Mouse (Mus musculus): Measurements from ENCODE around the gene Slc30a7. TPM values are rescaled to one million over a fixed set of nuclear protein-coding genes. Genes with fewer than 3 reads are reported as not detected.

Slc30a7 gene
- polyA plus RNA-seq, 1 experiment from 2014 or later = 21.0 TPM

DNA sequence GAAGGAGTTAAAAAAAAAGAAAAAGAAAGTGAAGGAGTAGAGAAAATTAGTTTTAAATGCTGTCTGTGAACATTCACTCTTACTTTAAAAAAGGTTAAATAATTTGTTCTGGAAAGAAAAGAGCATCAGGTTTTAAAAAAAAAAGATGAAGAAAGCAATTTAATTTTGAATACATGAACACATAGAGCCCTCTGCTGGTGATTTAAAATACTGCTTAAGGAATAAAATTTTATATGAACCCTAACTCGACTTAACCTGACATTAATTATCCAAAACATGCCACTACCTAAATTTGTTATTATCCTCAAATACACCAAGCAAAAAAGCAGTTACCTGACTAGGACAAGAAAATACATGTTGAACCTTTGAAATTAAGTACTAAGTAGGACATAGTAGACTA lies 28.2 kb downstream of the Slc30a7 start:
- H3K9me3 ChIP-seq (replicated peaks) = no peaks in the 10 kb centered on the region
- DNase-seq (ENCODE audit: low spot score) = no peak
- no peaks in the 10 kb centered on the region for H3K27me3 ChIP-seq (ENCODE audit: low read depth, poor library complexity, severe bottlenecking)
- WGBS = 64% methylated on average over 1 of the region's 1 CpGs
- H3K4me1 ChIP-seq = no peaks in the 10 kb centered on the region
- no peak overlapping the region for H3K27ac ChIP-seq (replicated peaks)
- no peak overlapping the region for H3K4me3 ChIP-seq
- H3K36me3 ChIP-seq = peaks cover 80% of the 10 kb centered on the region

DNA sequence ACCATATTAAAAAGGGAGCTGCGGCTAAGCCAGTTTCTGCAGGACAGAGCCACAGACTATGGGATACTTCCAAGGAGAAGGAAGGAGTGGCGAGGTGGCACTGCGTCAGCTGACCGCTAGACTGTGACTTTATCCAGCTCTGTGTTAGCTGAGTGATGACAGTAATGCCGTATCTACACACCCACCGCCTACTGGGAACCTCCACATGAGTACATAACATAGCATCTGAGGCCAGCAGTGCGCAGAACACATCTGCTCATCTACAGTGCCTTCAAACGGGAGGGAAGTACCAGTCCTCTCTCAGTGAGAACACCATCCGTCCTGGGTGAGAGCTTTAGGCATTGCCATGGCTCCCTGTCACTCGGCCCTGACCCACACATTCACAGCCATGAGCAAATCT lies 32.2 kb downstream of the Slc30a7 start:
- H3K36me3 ChIP-seq = peaks cover 84% of the 10 kb centered on the region
- H3K27ac ChIP-seq (replicated peaks) = no peak overlapping the region
- H3K4me3 ChIP-seq = no peak overlapping the region
- H3K4me1 ChIP-seq = no peaks in the 10 kb centered on the region
- H3K27me3 ChIP-seq (ENCODE audit: low read depth, poor library complexity, severe bottlenecking) = no peaks in the 10 kb centered on the region
- H3K9me3 ChIP-seq (replicated peaks) = no peaks in the 10 kb centered on the region
- DNase-seq (ENCODE audit: low spot score) = no peak
- WGBS = 93% methylated on average over 10 of the region's 10 CpGs

DNA sequence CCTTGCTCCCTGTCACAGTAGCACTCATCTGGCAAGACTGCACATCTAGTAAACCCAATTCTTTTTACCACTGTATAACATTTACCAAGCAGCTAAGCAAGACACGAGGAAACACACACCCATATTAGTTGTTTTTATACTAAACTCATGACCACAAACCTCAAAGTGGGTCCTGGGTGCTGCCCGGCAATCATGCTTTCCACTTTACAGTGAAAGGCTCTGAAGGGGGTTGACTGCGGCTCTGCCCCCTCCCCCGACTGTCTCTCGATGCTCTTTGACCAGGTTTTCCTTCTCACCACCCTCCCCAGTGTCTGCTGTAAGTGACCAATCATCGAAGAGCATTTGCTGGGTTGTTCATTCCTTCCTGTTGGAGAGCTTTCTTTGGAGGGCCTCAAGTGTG lies 33.0 kb downstream of the Slc30a7 start:
- Histone ChIP-seq H3K4me3 (no peak overlapping the region), H3K9me3 (replicated peaks) (no peaks in the 10 kb centered on the region), H3K4me1 (no peaks in the 10 kb centered on the region), H3K27me3 (ENCODE audit: low read depth, poor library complexity, severe bottlenecking) (no peaks in the 10 kb centered on the region), H3K27ac (replicated peaks) (no peak overlapping the region), H3K36me3 (peaks cover 84% of the 10 kb centered on the region)
- WGBS = 90% methylated on average over 6 of the region's 6 CpGs
- DNase-seq (ENCODE audit: low spot score) = no peak

DNA sequence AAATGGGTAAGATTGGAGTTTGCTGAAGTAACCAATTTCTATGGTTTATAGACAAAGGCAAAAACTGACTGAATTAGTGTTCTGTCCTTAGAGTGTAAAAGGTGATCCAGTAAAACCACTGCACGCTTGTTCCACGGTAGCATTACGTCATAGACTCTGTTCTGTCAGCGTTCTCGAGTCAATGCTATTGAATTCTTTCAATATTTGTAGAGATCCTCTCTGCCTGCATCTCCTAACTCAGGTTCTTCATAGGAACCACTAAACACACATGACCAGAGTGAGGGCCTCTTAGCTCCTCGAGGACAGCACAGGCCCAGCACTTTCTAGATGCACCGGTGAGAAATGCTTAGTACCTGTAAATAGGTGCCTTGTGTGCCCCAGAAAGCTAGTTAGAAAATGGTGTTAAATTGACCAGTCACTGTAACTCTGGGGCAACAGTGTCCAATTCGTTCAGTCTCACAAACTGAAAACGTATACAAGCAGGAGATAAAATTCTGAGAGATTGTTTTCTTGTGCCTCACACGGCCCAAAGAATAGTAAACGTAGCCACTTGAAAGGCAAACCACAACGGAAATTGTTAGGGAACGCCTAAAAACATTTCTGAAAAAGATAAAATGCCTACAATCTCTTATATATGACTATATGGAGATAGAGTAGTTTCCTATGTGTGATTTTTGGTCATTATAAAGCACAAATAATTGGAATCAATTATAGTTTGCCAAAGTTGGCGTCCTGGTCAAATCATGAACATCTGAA lies 35.1 kb downstream of the Slc30a7 start:
- Histone ChIP-seq H3K4me3 (no peak overlapping the region), H3K9me3 (replicated peaks) (no peaks in the 10 kb centered on the region), H3K36me3 (peaks cover 72% of the 10 kb centered on the region), H3K4me1 (no peaks in the 10 kb centered on the region), H3K27me3 (ENCODE audit: low read depth, poor library complexity, severe bottlenecking) (no peaks in the 10 kb centered on the region), H3K27ac (replicated peaks) (no peak overlapping the region)
- WGBS = 93% methylated on average over 14 of the region's 14 CpGs
- DNase-seq (ENCODE audit: low spot score) = no peak

DNA sequence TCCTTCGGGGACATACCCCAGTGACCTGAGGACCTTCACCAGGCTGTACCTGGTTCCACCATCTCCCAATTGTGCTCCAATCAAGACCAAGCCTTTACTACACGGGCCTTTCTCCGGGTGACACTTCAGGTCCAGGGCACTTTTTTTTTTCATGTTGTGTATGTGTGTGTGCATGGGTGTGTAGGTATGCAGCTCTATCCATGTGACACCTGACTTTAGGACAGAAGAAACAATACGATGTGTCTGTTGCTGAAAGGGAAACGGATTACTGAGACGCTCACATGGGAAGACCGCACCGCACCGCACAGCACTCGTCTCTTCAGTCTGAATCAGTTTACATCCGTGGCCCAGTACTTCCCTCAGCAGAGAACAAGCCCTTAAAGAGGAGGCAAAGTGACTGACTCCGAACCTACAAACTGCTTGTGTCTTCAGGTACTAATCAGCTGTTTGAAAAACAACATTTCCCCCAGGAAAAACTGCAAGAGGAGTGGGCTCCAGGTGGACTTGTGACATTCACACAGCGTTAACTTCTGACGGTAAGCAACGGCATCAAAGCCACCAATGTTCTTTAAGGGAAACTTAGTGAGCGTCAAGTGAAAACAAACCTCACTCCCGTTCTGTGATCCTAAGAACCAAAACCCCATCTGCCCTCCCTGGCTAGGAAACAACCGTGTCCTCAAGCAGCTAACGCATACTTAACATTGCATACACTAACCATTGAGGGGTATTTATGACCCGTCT lies 36.0 kb downstream of the Slc30a7 start:
- Histone ChIP-seq H3K4me1 (no peaks in the 10 kb centered on the region), H3K9me3 (replicated peaks) (no peaks in the 10 kb centered on the region), H3K27me3 (ENCODE audit: low read depth, poor library complexity, severe bottlenecking) (no peaks in the 10 kb centered on the region), H3K4me3 (no peak overlapping the region), H3K36me3 (peaks cover 66% of the 10 kb centered on the region), H3K27ac (replicated peaks) (no peak overlapping the region)
- WGBS = 93% methylated on average over 20 of the region's 20 CpGs
- no peak for DNase-seq (ENCODE audit: low spot score)

DNA sequence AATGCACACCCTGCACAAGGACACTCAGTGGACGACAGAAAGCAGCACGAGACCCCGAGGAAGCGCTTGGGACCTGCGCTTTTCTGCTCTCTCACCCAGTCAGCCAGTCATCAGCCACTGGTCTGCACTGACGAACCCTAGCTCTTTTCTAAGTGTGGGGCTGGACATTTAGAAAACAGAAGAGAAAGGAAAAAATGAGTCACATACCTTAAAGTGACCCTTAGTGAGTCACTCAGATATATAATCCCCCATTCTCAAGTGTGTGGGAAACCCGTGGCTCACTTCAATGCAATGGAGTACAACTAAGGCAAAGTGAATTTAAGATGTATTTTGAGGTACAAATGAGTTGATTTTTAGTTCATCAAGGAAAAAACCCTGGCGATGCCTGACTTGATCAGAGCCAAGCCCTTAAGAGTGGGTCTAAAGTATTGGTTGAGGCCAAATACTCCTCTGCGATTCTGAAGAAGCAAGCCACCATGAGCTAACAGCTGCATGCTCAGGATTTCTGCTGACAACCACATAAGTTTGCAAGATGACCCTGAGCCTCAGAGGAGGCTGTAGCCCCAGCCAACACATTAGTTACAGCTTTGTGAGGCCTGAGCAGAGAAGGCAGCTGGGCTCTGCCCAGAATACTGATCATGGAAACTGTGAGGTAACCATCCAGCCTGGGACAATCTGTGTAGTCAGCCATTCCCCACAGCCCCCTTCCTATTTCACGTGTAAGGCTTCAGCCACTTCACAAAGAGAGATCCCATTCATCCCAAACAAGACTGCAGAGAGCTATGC lies 38.3 kb downstream of the Slc30a7 start:
- Histone ChIP-seq H3K4me1 (no peaks in the 10 kb centered on the region; the same call in 1 of the 2 replicates), H3K27me3 (ENCODE audit: low read depth, poor library complexity, severe bottlenecking) (no peaks in the 10 kb centered on the region), H3K4me3 (no peak overlapping the region), H3K27ac (replicated peaks) (no peak overlapping the region), H3K9me3 (replicated peaks) (no peaks in the 10 kb centered on the region), H3K36me3 (peaks cover 46% of the 10 kb centered on the region)
- DNase-seq (ENCODE audit: low spot score) = no peak
- 91% methylated on average over 10 of the region's 10 CpGs for WGBS

DNA sequence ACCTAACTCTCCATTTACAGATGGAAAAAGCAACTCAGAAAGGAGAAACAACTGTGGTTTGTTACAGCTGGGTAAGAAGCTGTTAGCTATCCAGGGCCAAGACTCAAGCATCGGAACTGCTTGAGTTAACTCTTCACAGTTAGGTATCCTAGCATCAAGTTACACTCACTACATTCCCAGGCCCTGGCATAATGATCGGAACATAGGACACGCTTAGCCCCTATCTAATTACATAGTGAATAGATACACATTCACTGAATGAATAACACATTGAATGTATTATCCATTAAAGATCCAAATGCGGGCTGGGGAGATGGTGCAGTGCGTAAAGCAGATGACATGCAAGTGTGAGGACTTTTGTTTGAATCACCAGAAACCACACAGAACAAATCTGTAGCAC lies 43.1 kb downstream of the Slc30a7 start:
- 90% methylated on average over 5 of the region's 5 CpGs for WGBS
- Histone ChIP-seq H3K27me3 (ENCODE audit: low read depth, poor library complexity, severe bottlenecking) (no peaks in the 10 kb centered on the region), H3K36me3 (peaks cover 17% of the 10 kb centered on the region), H3K9me3 (replicated peaks) (no peaks in the 10 kb centered on the region), H3K4me3 (no peak overlapping the region), H3K4me1 (no peaks in the 10 kb centered on the region; the same call in 1 of the 2 replicates), H3K27ac (replicated peaks) (no peak overlapping the region)
- DNase-seq (ENCODE audit: low spot score) = no peak

DNA sequence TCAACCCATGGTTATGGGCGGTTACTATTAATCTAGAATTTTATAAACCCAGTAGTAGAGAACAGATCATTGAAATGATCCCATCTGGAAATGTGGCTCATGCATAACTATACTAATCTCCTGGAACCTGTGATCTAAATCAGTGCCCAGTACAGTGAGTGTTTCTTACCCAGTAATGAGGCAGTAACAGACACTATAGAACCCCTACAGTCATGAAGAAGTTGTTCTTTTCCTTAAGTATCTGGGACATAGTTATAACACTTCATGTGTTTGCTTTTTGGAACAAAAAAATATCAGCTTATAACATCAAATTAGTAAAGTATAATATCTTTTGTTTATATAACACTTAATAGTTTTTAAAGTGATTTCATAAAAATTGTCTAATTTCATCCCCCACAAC lies 43.6 kb downstream of the Slc30a7 start:
- H3K4me3 ChIP-seq = no peak overlapping the region
- no peaks in the 10 kb centered on the region; the same call in 1 of the 2 replicates for H3K4me1 ChIP-seq
- peaks cover 20% of the 10 kb centered on the region for H3K36me3 ChIP-seq
- H3K27me3 ChIP-seq (ENCODE audit: low read depth, poor library complexity, severe bottlenecking) = no peaks in the 10 kb centered on the region
- DNase-seq (ENCODE audit: low spot score) = no peak
- H3K27ac ChIP-seq (replicated peaks) = no peak overlapping the region
- WGBS = 96% methylated on average over 1 of the region's 1 CpGs
- H3K9me3 ChIP-seq (replicated peaks) = no peaks in the 10 kb centered on the region

DNA sequence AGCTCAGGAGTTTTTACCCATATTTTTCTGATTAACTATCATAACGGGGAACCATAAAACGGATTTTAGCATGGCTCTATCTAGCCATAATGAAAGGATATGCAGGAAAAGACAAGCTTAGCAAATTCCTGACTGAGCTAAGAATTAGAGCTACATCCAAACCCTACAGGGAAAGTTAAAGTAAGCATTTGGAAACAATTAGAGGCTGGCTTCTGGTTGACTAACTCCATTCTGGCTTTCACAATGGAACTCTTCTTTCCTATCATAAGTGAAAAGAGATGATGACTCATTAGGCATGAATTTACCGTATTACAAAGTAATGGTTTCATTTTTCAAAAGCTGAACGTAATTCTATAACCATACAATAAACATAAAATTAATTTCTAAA lies 45.2 kb downstream of the Slc30a7 start:
- Histone ChIP-seq H3K27ac (replicated peaks) (no peak overlapping the region), H3K4me3 (no peak overlapping the region), H3K36me3 (peaks cover 35% of the 10 kb centered on the region), H3K27me3 (ENCODE audit: low read depth, poor library complexity, severe bottlenecking) (no peaks in the 10 kb centered on the region), H3K4me1 (no peaks in the 10 kb centered on the region; the same call in 1 of the 2 replicates), H3K9me3 (replicated peaks) (no peaks in the 10 kb centered on the region)
- WGBS = 64% methylated on average over 4 of the region's 4 CpGs
- DNase-seq (ENCODE audit: low spot score) = no peak

DNA sequence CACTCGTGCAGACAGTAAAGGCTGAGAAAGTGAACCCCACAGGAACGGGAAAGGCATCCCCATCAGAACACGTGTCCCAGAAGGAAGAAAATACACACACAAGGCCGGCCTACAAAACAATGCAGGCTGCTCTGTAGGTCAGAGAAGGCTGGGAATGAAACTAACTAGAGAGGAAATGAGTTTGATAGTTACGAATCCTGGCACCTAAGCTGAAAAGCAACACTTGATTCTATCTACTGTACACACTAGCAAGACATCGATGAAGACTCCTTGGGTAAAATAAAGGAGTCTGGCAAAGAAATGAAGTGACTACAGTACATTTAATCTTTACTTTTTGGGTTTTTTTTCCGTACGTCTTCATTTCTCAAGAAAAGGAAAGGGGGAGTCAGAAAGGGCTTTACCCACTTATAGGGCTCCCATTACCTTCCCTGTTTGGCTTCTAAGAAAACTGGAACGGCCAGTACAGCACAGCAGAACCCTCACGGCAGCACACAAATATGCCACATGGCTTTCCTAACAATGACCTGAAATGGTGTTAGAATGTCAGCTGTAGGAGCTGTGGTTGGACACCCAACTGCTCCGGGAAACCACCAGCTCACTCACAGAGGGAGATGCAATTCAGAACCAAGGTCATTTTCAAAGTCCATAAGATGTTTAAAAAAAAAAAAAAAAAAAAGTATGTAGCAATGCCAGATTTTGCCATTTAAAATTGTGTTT lies 45.7 kb downstream of the Slc30a7 start:
- no peak overlapping the region for H3K27ac ChIP-seq (replicated peaks)
- H3K4me1 ChIP-seq = no peaks in the 10 kb centered on the region; the same call in 1 of the 2 replicates
- no peaks in the 10 kb centered on the region for H3K9me3 ChIP-seq (replicated peaks)
- no peak for DNase-seq (ENCODE audit: low spot score)
- peaks cover 39% of the 10 kb centered on the region for H3K36me3 ChIP-seq
- no peaks in the 10 kb centered on the region for H3K27me3 ChIP-seq (ENCODE audit: low read depth, poor library complexity, severe bottlenecking)
- WGBS = 84% methylated on average over 11 of the region's 11 CpGs
- H3K4me3 ChIP-seq = no peak overlapping the region

DNA sequence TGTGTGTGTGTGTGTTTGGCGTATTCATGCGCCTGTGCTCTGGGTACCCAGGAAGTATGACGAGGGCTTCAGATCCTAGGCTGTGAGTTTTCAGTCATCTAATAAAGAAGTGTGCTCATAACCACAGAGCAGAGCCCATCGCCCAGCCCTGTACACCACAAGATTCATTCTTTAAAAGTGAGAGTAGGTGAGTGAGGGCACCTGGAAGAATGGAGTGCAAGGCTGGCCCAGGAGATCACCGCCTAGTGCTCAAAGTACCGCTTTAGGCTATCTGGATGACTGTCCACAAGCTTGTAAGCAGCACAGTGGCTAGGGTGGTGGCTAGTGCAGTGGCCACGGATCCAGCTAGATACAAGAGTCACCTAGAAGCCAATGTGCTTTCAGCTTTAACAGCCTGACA lies 50.0 kb downstream of the Slc30a7 start:
- Histone ChIP-seq H3K4me1 (peaks cover 4% of the 10 kb centered on the region; the same call in 1 of the 2 replicates), H3K27me3 (ENCODE audit: low read depth, poor library complexity, severe bottlenecking) (no peaks in the 10 kb centered on the region), H3K36me3 (peaks cover 65% of the 10 kb centered on the region), H3K27ac (replicated peaks) (no peak overlapping the region), H3K9me3 (replicated peaks) (no peaks in the 10 kb centered on the region), H3K4me3 (no peak overlapping the region)
- WGBS = 94% methylated on average over 7 of the region's 7 CpGs
- DNase-seq (ENCODE audit: low spot score) = no peak

DNA sequence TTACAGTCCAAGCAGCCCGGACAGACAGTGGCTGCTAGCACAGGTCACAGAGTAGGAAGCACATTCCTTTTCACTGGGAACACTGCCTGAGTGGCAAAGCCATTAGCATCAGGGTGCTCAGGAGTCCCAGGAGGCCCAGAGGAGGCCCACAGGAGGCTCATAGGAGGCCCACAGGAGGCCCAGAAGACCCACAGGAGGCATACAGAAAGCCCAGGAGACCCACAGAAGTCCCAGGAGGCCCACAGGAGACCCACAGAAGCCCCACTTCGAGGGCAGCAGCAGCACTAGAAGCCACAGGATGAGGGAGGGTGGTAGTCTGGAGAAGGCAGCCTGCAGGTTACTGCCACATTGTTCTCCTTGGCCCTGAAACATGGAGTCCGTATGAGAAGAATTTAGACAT lies 54.1 kb downstream of the Slc30a7 start:
- WGBS = 76% methylated on average over 3 of the region's 3 CpGs
- no peak overlapping the region for H3K4me3 ChIP-seq
- H3K36me3 ChIP-seq = peaks cover 77% of the 10 kb centered on the region
- H3K27me3 ChIP-seq (ENCODE audit: low read depth, poor library complexity, severe bottlenecking) = no peaks in the 10 kb centered on the region
- peaks cover 10% of the 10 kb centered on the region; the same call in 1 of the 2 replicates for H3K4me1 ChIP-seq
- no peaks in the 10 kb centered on the region for H3K9me3 ChIP-seq (replicated peaks)
- DNase-seq (ENCODE audit: low spot score) = no peak
- no peak overlapping the region; the same call in 1 of the 2 replicates for H3K27ac ChIP-seq (replicated peaks)
